Mouse (Mus musculus) erythroblast, embryonic 14.5 days (primary cell): ENCODE results near the gene Urb2.

Experiments
- GATA1 ChIP-seq: IDR thresholded peaks from 2 replicates; pipeline ENCODE4 v1.6.1; 2012; ENCODE audit warnings: low read length, inconsistent platforms, mixed read lengths
- TAL1 ChIP-seq: IDR thresholded peaks from 3 replicates; pipeline ENCODE4 v1.6.1; 2012; ENCODE audit warnings: low read length, inconsistent platforms, mixed read lengths

GRCm38 (mm10) chr8:123992587-123992986 lies 28.7 kb upstream of the Urb2 start:
- TF ChIP-seq GATA1 (no peak), TAL1 (no peak)
